Mouse (Mus musculus) brain, embryonic 14.5 days (tissue): Measurements from ENCODE around the gene Slc5a6. TPM values are rescaled to one million over a fixed set of nuclear protein-coding genes. Genes with fewer than 3 reads are reported as not detected.
"Not testable (repeated sequence)": the region's sequence is repeated elsewhere in the genome, so short reads cannot be mapped to it uniquely, and the experiment has no call there.

ENCODE experiments used
- DNase-seq: peaks from one replicate; pipeline ENCODE4 v3.0.0-alpha.2; 2011; ENCODE audit warnings: low read depth
- CTCF ChIP-seq: fragments of 200-500 bp; IDR thresholded peaks from 2 replicates; pipeline ENCODE4 v1.5.1; 2012; ENCODE audit warnings: inconsistent platforms, mild to moderate bottlenecking, moderate library complexity, borderline replicate concordance; ENCODE audit not compliant: insufficient read depth, insufficient read length; ENCODE audit errors: extremely low read depth
- POLR2A ChIP-seq: fragments of 200-500 bp; IDR thresholded peaks from 2 replicates; pipeline ENCODE4 v1.6.1; 2012; ENCODE audit warnings: mild to moderate bottlenecking, inconsistent platforms, borderline replicate concordance; ENCODE audit not compliant: poor library complexity, insufficient read depth, insufficient read length, severe bottlenecking; ENCODE audit errors: extremely low read depth
- polyA plus RNA-seq: library from polyadenylated mRNA; depleted of rRNA; stranded (reverse); fragments of >200 nt; gene quantifications from 2 replicates; pipeline ENCODE4 v1.2.3, GENCODE M21; 2012

Gene Slc5a6
- polyA plus RNA-seq, 1 experiment = 40.7 TPM

DNA sequence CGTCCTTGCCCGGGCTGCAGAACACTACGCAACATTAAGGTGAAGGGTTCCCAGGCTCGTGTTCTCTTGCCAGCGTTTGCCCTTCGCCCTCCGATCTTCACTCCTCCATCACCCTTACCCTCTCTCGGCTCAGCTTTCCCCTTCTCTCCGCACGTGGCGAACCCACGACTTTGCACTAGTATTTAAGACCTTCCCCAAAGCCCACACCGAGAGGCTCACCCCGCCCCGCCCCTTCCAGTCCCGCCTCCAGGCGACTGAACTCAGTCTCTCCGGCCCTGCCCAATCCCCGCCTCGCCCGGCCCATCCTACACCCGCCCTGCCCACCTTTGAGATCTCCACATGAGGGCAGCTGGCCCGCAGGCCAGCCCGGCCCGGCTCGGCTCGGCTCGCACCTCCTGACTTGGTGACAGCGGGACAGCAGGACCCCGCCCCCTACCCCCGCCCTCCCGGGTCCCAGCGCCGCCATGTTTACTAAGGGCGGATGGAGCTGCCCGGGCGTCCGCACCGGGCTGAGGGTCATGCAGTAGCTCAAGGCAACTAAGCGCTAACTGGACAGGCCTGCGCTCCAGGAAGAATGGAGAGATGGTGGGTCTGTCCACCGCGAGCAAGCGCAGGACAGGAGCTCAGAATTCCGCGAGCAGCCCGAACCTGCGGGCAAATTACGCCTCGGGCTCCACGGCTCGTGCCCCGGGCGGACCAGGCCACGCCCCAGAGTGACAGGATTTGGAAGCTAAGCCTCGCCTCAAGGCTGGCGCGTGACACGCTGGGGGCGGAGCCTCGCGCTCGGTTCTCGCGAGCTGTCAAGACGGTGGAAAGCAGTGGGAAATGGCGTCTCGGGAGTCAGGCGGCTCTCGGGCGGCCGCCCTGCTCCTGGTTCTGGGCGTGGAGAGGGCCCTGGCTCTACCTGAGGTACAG lies 619 bp downstream of the Slc5a6 start, which contains the start of gene Atraid:
Atraid (plus strand) TSS at position 465 of the 915 bp plus-strand sequence.
- peak; percentile 99 for DNase-seq
- TF ChIP-seq CTCF (no peak), POLR2A (peak; percentile 78; the same call in 1 of the 2 replicates)

DNA sequence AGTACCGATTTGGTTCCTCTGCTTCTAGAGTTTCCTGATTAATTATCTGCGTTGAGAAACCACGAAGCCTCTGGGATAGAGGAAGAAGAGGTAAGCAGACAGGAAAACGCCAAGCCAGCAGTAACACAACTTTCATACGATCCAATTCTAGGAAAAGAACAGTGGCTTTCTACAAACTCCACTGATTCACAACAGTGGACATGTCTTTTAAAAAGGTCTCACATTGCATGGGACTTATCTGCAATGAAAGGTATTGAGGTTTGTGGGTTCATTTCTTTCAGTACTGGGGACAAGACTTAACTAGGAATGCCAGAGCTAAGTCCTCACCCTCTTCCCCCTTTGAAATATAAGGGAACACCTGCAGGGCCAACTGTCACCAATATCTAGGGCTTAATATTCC lies 1.6 kb downstream of the Slc5a6 start:
- no peak for DNase-seq
- TF ChIP-seq POLR2A = no peak

DNA sequence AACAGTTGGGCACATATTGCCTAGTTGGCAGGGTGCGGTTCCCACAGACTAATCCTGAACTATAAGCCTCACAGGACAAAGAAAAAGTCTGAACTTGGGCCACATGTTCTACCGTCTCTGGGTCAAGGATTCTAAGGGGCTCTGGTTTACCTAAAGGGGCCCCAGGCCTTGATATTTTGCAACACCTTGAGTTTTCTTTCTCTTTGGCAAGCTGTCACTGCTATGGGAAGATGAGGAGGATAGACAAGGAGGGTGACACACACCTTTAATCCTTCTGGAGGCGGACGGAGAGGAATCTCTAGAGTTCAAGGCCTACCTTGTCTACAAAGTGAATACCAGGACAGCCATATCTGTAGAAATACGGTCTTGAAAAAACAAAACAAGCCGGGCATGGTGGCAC lies 2.3 kb downstream of the Slc5a6 start:
- no peak for DNase-seq
- no peak for TF ChIP-seq CTCF
- TF ChIP-seq POLR2A = no peak

DNA sequence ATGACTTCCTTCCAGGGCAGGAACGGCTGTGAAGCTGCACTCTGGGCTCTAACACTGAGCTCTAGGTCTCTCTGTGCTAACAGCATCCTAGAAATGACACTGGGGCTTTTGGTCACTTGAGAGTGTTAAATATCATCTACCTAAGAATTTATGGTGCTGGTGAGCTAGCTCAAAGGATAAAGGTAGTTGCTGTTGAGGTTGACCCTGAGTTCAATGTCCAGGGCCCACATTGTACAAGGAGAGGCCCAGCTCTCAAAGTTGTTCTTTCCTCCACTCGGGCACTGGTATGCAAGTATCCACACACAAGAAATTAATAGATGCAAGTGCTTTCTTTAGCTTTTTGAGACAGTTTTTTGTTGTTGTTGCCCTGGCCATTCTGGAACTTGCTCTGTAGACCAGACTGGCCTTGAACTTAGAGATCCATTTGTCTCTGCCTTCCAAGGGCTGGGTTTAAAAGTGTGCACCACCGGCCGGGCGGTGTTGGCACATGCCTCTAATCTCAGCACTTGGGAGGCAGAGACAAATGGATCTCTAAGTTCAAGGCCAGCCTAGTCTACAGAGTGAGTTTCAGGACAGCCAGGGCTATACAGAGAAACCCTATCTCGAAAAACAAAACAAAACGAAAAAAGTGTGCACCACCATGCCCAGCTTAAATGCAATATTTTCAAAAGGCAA lies 10.4 kb downstream of the Slc5a6 start:
- DNase-seq = no peak
- TF ChIP-seq CTCF (no peak), POLR2A (no peak)

DNA sequence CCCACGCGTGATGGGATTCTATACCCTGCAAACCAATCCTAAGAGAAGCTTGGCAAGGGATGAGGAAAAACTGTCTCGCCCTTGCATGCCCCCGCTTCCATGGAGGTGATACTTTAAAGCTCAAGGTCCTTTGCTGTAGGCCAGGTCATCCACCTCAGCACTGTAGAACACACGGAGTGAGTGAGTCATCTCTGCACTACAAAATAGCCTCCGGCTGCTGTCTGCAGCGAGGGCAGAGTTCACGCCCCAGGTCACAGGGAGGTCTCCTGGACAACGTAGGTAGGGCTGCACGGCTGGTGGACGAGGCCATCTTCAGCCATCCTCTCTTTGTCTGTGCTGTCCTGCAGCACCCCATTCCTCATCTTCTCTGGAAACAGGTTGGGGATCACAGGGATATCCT lies 12.2 kb downstream of the Slc5a6 start:
- DNase-seq = not testable (repeated sequence)

DNA sequence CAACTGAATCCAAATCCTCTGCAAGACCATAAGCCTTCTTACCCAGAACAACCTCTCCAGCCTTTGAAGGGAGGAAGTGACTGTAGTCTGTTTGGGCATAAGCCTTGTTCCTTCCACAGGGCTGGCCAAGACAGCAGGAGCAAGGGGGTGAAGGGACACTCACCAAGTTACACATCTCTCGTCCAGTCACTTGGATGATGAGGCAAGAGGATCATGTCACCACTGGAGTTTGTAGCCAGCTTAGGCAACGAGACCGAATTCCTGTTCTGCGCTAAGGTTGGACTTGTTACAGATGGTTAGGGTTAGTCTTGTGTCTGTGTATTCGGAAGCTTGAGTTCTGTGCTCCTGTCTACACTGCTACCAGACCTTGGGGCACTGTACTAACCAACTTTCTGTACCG lies 14.1 kb downstream of the Slc5a6 start:
- no peak for DNase-seq

DNA sequence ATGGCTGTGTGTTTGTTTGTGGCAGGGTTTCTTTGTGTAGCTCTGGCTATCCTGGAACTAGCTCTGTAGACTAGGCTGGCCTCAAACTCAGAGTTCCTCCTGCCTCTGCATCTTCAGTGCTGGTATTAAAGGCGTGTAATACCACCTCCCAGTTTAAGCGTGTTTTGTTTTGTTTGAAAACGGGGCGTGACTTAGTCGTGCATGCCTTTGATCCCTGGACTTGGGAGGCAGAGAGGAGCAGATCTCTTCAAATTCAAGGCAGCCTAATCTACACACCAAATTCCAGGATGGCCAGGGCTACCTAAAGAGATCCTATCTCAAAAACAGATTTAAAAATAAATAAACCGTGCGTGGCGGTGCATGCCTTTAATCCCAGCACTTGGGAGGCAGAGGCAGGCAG lies 17.2 kb downstream of the Slc5a6 start:
- TF ChIP-seq POLR2A (no peak), CTCF (no peak)
- no peak for DNase-seq

More for the DNA sequence above, 14.1 kb downstream of the Slc5a6 start:
- TF ChIP-seq POLR2A (no peak), CTCF (no peak)

DNA sequence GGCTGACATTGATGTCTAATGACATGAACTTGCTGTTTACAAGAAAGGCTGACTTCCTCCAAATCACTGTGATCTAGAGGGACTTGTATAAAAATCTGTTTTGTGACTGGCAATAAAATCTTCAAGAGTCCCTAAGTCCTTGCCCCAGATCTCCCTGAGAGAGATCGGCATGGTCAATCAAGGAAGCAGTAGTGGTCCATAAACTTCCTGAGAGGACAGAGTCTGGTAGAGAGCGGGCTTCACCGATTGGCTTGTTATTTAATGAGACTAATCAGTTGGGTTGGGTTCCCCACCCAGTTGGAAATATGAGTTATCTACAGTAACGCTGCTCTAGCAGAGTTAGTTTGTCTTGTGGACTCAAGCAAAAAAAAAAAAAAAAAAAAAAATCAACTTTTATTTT lies 17.8 kb downstream of the Slc5a6 start:
- TF ChIP-seq POLR2A (no peak), CTCF (no peak)
- DNase-seq = no peak

DNA sequence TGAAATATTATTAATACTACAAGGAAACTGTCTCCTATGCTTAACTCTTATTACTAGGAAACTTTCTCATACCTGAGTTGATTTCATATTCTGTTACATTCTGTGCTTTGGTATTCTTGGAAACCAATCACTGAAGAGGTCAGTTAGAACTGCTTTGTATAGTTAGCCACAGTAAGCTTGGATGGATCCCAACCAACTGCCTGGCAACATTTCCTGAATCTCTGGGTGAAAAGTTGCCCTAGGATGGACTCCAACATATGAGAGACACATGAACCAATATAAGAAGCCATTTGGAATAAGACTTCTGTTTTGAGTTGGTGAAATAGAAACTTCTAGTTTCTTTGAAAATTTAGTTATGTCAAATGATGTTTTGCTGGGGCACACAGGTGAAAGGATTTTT lies 24.1 kb downstream of the Slc5a6 start:
- no peak for DNase-seq
- no peak for TF ChIP-seq POLR2A
- no peak for TF ChIP-seq CTCF

DNA sequence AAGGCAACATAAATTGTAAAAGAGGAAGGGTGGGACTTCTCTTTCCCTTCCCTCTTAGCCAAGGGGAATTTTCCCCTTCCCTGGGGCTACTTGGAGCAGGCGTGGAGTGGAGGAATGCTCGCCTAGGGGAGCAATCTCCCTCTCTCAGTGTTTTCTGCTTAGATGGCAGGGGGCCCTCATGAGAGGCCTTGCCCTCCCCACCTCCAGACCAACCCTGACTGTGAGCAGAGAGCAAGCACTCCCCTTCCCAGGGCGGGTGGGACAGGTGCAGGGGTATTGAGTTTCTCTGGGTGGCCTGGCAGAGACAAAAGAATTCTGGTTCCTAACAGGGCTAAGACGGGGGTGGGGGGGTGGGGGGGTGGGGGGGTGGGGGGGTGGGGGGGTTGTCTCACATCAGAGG lies 25.5 kb downstream of the Slc5a6 start:
- TF ChIP-seq CTCF (no peak), POLR2A (no peak)
- no peak for DNase-seq

DNA sequence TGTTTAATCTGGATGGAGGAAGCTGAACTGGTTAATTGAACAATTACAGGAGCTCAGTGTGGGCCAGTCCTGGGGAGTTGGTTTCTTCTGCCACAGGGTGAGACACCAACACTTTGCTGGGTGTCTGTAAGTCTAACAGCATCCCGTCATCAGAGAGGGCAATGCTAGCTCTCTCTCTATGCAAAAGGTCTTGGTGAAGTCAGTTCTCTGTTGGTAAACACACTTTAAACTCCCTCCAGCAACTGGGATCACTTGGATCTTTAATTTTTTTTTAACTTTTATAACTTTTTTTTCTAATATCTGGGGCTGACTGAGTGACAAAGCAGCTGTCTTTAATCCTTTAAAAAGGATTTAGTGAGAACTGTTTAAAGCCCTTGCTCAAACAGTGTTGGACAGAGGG lies 26.0 kb downstream of the Slc5a6 start:
- no peak for DNase-seq

DNA sequence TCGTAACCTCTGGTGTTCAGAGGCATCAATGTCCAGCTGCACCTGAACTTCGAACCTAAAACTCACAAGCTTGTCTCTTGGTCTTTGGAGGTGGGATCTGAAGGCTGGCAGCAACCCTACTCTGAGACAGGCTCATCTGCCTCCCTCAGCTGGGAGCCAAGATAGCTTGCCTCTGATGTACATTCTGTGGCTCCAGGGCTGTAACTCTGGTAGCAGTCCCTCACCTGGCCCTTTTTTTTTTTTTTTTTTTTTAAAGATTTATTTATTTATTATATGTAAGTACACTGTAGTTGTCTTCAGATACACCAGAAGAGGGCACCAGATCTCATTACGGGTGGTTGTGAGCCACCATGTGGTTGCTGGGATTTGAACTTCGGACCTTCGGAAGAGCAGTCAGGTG lies 26.9 kb downstream of the Slc5a6 start:
- not testable (repeated sequence) for DNase-seq

More for the DNA sequence above, 26.0 kb downstream of the Slc5a6 start:
- TF ChIP-seq CTCF = no peak
